In the genomic region with DNA sequence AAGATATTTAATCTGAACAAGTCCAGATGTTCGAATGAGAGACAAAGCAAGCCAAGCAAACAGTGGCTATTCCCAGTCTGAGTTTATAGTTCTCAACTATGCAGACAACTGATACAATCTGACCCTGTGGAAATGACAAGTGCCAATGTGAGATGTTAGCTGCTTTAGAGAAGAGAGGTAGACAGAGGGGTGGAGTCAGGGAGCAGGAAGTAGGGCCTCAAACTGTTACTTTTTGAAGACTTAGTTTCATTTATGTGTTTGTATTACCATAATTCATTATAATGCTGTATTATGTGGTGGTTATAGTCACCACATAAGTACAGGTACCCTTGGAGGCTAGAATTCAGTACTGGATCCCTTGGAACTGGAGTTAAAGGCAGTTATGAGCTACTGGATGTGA, we compare ENCODE assay signal across 21 mouse cellular contexts. TPM values are rescaled to one million over a fixed set of nuclear protein-coding genes. Genes with fewer than 3 reads are reported as not detected.
DNase-seq lines count a peak whose midpoint lies in the region; ATAC-seq and TF ChIP-seq lines count a peak whose summit lies in the region.
"Had no signal": no experiment of that assay in that cellular context is flagged by ENCODE, and none has a peak within 500 bp of the region (broad histone marks: within the 10 kb centered on the region; RNA-seq: fewer than 3 reads in every experiment).

No protein-coding gene starts in this region.

- H3K36me3 ChIP-seq in thymus, adult 2 months (ENCODE audit: control insufficient read depth, insufficient read depth, low read length), result no peaks in the 10 kb centered on the region
- peaks cover 0 to 2% of the 10 kb centered on the region in 2 experiments; a peak in 1 of 4 replicates for H3K36me3 ChIP-seq in MEL (ENCODE audit: control insufficient read depth in 1 of 2, insufficient read depth in 2 of 2, low read length in 2 of 2)
- peaks cover 5% of the 10 kb centered on the region for H3K36me3 ChIP-seq in midbrain, embryonic 13.5 days
- H3K36me3 ChIP-seq: embryonic facial prominence, embryonic 12.5 days; heart, embryonic 15.5 days had no signal

- no peak for TF ChIP-seq EP300 in MEL (IDR thresholded peaks at IDR 0.05; ENCODE audit: low read depth in 1 of 2, low read length in 2 of 2)

- no peaks in the 10 kb centered on the region for H3K9me3 ChIP-seq in MEL (replicated peaks; ENCODE audit: insufficient read depth, low read length)
- H3K9me3 ChIP-seq in midbrain, embryonic 13.5 days, result no peaks in the 10 kb centered on the region
- H3K9me3 ChIP-seq: embryonic facial prominence, embryonic 12.5 days; heart, embryonic 15.5 days; hindbrain, embryonic 13.5 days had no signal

- TF ChIP-seq CTCF in thymus, adult 2 months (IDR thresholded peaks at IDR 0.05; ENCODE audit: borderline replicate concordance, control insufficient read depth, extremely low read depth, insufficient read depth, low read length, poor library complexity), result no peak
- no peak for TF ChIP-seq CTCF in MEL (IDR thresholded peaks at IDR 0.05 in 2 of 3, conservative IDR thresholded peaks at IDR 0.05 in 1 of 3; ENCODE audit: control insufficient read depth in 1 of 3, insufficient read depth in 1 of 3, low read depth in 2 of 3, low read length in 3 of 3, poor library complexity in 1 of 3, severe bottlenecking in 1 of 3)
- TF ChIP-seq CTCF in lung, adult 2 months (IDR thresholded peaks at IDR 0.05; ENCODE audit: insufficient read depth, low read length), result no peak

- H3K9ac ChIP-seq in MEL (ENCODE audit: control insufficient read depth, low read depth, low read length, poor library complexity, severe bottlenecking), result no peak overlapping the region
- no peak overlapping the region for H3K9ac ChIP-seq in midbrain, embryonic 13.5 days (replicated peaks)
- H3K9ac ChIP-seq: embryonic facial prominence, embryonic 12.5 days; heart, embryonic 15.5 days; hindbrain, embryonic 13.5 days had no signal

- no peak for TF ChIP-seq POLR2A in thymus, adult 2 months (IDR thresholded peaks at IDR 0.05; ENCODE audit: control insufficient read depth, extremely low read depth, insufficient read depth, low read length, poor library complexity)
- no peak for TF ChIP-seq POLR2A in MEL (IDR thresholded peaks at IDR 0.05; ENCODE audit: control insufficient read depth in 1 of 2, insufficient read depth in 1 of 2, low read depth in 1 of 2, low read length in 2 of 2, poor library complexity in 1 of 2)
- no peak for TF ChIP-seq POLR2A in lung, adult 2 months (IDR thresholded peaks at IDR 0.05; ENCODE audit: borderline replicate concordance, extremely low read depth, low read depth, low read length)

- TF ChIP-seq RAD21 in MEL (IDR thresholded peaks at IDR 0.05; ENCODE audit: low read depth, low read length), result no peak

- peak; percentile 82 for ATAC-seq in inflammation-experienced regulatory T-cells, adult 6 months
- no peak for ATAC-seq in midbrain, embryonic 13.5 days
- ATAC-seq: forebrain, embryonic 16.5 days; hindbrain, postnatal 0 days had no signal

- WGBS in thymus, adult 2 months, result 68% methylated on average over 1 of the region's 1 CpGs
- 30% methylated on average over 1 of the region's 1 CpGs for WGBS in lung, adult 2 months
- WGBS in midbrain, embryonic 13.5 days, result 74% methylated on average over 1 of the region's 1 CpGs

- H3K4me3 ChIP-seq in thymus, adult 2 months (ENCODE audit: control insufficient read depth, insufficient read depth, low read length), result no peak overlapping the region
- no peak overlapping the region for H3K4me3 ChIP-seq in MEL (ENCODE audit: control insufficient read depth in 1 of 2, insufficient read depth in 1 of 2, low read depth in 2 of 2, low read length in 2 of 2)
- no peak overlapping the region for H3K4me3 ChIP-seq in lung, adult 2 months (replicated peaks; ENCODE audit: extremely low read depth, low read depth, low read length)
- H3K4me3 ChIP-seq in midbrain, embryonic 13.5 days (replicated peaks), result no peak overlapping the region
- H3K4me3 ChIP-seq: embryonic facial prominence, embryonic 12.5 days; heart, adult 2 months; heart, embryonic 15.5 days; hindbrain, embryonic 13.5 days had no signal

- H3K4me1 ChIP-seq in thymus, adult 2 months (replicated peaks; ENCODE audit: control insufficient read depth, insufficient read depth, low read length), result peaks cover 37% of the 10 kb centered on the region
- H3K4me1 ChIP-seq in MEL (ENCODE audit: control insufficient read depth in 1 of 2, insufficient read depth in 2 of 2, low read length in 2 of 2), result no peaks in the 10 kb centered on the region
- H3K4me1 ChIP-seq in lung, adult 2 months (ENCODE audit: control insufficient read depth, insufficient read depth, low read length), result no peaks in the 10 kb centered on the region
- H3K4me1 ChIP-seq in midbrain, embryonic 13.5 days (replicated peaks), result no peaks in the 10 kb centered on the region
- H3K4me1 ChIP-seq: embryonic facial prominence, embryonic 12.5 days; heart, embryonic 15.5 days had no signal

- H3K4me2 ChIP-seq in midbrain, embryonic 13.5 days (replicated peaks), result no peak overlapping the region
- H3K4me2 ChIP-seq: embryonic facial prominence, embryonic 12.5 days; heart, embryonic 11.5 days; heart, embryonic 15.5 days; hindbrain, embryonic 13.5 days had no signal

- H3K27ac ChIP-seq in thymus, adult 2 months (ENCODE audit: control insufficient read depth, insufficient read depth, low read length), result no peak overlapping the region
- H3K27ac ChIP-seq in MEL (ENCODE audit: control insufficient read depth, low read depth, low read length), result no peak overlapping the region
- H3K27ac ChIP-seq in midbrain, embryonic 13.5 days, result no peak overlapping the region
- H3K27ac ChIP-seq: embryonic facial prominence, embryonic 12.5 days; heart, adult 2 months; heart, embryonic 15.5 days; hindbrain, embryonic 13.5 days; hindbrain, postnatal 0 days had no signal

- peak; percentile 12 for DNase-seq in thymus, adult 2 months
- DNase-seq in thymus, adult 18-20 months, result no peak
- peak; percentile 49 for DNase-seq in CD4-positive helper T cell, adult 2 months (ENCODE audit: low read depth, low spot score)
- peak; percentile 57 for DNase-seq in MEL (ENCODE audit: low read depth, low spot score)
- DNase-seq in ovary, postnatal 14 days (ENCODE audit: low spot score), result no peak
- no peak for DNase-seq in lung, adult 2 months
- DNase-seq: adrenal gland, postnatal 10 days; cerebellum, adult 11 months; cerebellum, adult 8-10 months; cerebellum, postnatal 25 days; gastrocnemius, postnatal 10 days; heart, adult 2 months; heart, postnatal 14 days had no signal

- H3K79me2 ChIP-seq in MEL (ENCODE audit: control insufficient read depth, insufficient read depth, low read length, poor library complexity), result no peaks in the 10 kb centered on the region

- no peaks in the 10 kb centered on the region for H3K27me3 ChIP-seq in thymus, adult 2 months (ENCODE audit: control insufficient read depth, insufficient read depth, low read length)
- H3K27me3 ChIP-seq in MEL (ENCODE audit: control insufficient read depth in 1 of 2, insufficient read depth in 2 of 2, low read length in 2 of 2), result no peaks in the 10 kb centered on the region
- H3K27me3 ChIP-seq in midbrain, embryonic 13.5 days, result no peaks in the 10 kb centered on the region
- H3K27me3 ChIP-seq: embryonic facial prominence, embryonic 12.5 days; heart, embryonic 15.5 days; hindbrain, embryonic 13.5 days had no signal

TF ChIP-seq in MEL, 35 proteins besides CTCF, POLR2A, EP300 and RAD21:
- TF ChIP-seq MAZ (IDR thresholded peaks at IDR 0.05; ENCODE audit: low read depth, low read length) (no peak), USF1 (IDR thresholded peaks at IDR 0.05; ENCODE audit: low read depth, low read length) (no peak), TBP (IDR thresholded peaks at IDR 0.05; ENCODE audit: low read depth, low read length) (0 out of 2 replicates have a peak, but pooled peaks have one; percentile 26), MYB (IDR thresholded peaks at IDR 0.05; ENCODE audit: low read depth, low read length) (no peak)

RNA-seq across cellular contexts. Expression of gene Slc2a8, which starts 53.4 kb away (rescaled TPM):
- 29.8 and 32.6 TPM in 2 replicates for polyA plus RNA-seq in thymus, adult 2 months (2012; rRNA removed)
- total RNA-seq in MEL (2012; rRNA removed), result 7.4 and 7.8 TPM in 2 replicates
- 10 to 100 TPM in 1 of 2 experiments, not detected in 1; 16.0 TPM for polyA plus RNA-seq in MEL (2012; ENCODE audit: insufficient read depth in 1 of 2, insufficient read length in 2 of 2, low read depth in 1 of 2, low replicate concordance in 2 of 2, missing spikeins in 1 of 2)
- 1 to 10 TPM; 2.0 to 5.0 (median 2.5) TPM for polyA plus RNA-seq in inflammation-experienced regulatory T-cells, adult 6 months (2017; shearing (Covaris generic))
- 48.4 and 65.1 TPM in 2 replicates for polyA plus RNA-seq in lung, adult 2 months (2012; rRNA removed)
- 19.2 and 20.6 TPM in 2 replicates for polyA plus RNA-seq in midbrain, embryonic 13.5 days (2015; fragmentation: Nextera tagmentation; extraction: Ambion mirVana)

Comparison
In these comparisons a context has a peak if more than half of its experiments do, and no peak if none do; other contexts are left out.
1. DNase-seq: peak in thymus, adult 2 months (single experiment), CD4-positive helper T cell, adult 2 months (single experiment) and MEL (single experiment); none in thymus, adult 18-20 months (0 of 2), ovary, postnatal 14 days (single experiment) and lung, adult 2 months (single experiment).